Mouse (Mus musculus) midbrain, embryonic 13.5 days (tissue): ENCODE measurements around the gene Csgalnact2. TPM values are rescaled to one million over a fixed set of nuclear protein-coding genes. Genes with fewer than 3 reads are reported as not detected.

Experiments used
- ATAC-seq: fragments of 200-750 bp; cut with Nextera tagmentation; 2 replicates; pipeline ENCODE4 v1.8.0; 2017; ENCODE audit warnings: mild to moderate bottlenecking, moderate TSS enrichment, moderate library complexity
- H3K27ac ChIP-seq: fragments of 300-500 bp; sonication (generic); 2 replicates; pipeline ENCODE4 v1.5.1; 2015; ENCODE audit warnings: inconsistent platforms, mild to moderate bottlenecking, moderate library complexity
- H3K27me3 ChIP-seq: fragments of 300-500 bp; sonication (generic); 2 replicates; pipeline ENCODE4 v1.6.1; 2015; ENCODE audit warnings: mild to moderate bottlenecking, inconsistent platforms
- H3K36me3 ChIP-seq: fragments of 300-500 bp; sonication (generic); 2 replicates; pipeline ENCODE4 v1.6.1; 2015; ENCODE audit warnings: mild to moderate bottlenecking, inconsistent platforms
- H3K4me1 ChIP-seq: fragments of 300-500 bp; sonication (generic); replicated peaks from 2 replicates; pipeline ENCODE4 v1.6.1; 2015; ENCODE audit warnings: inconsistent platforms
- H3K4me2 ChIP-seq: fragments of 300-500 bp; sonication (generic); replicated peaks from 2 replicates; pipeline ENCODE4 v1.6.1; 2015; ENCODE audit warnings: moderate library complexity, mild to moderate bottlenecking, inconsistent platforms
- H3K4me3 ChIP-seq: fragments of 300-500 bp; sonication (generic); replicated peaks from 2 replicates; pipeline ENCODE4 v1.5.1; 2015; ENCODE audit warnings: mild to moderate bottlenecking, inconsistent platforms
- H3K9ac ChIP-seq: fragments of 300-500 bp; sonication (generic); replicated peaks from 2 replicates; pipeline ENCODE4 v1.6.1; 2015; ENCODE audit warnings: mild to moderate bottlenecking, inconsistent platforms
- H3K9me3 ChIP-seq: fragments of 300-500 bp; sonication (generic); 2 replicates; pipeline ENCODE4 v1.6.1; 2016; ENCODE audit warnings: mild to moderate bottlenecking, inconsistent platforms
- WGBS: fragments of 180-500 bp; shearing (Covaris S2); methylation state at CpG from one replicate; pipeline ENCODE4 v1.1.7; 2015; 5-methylcytosine and 5-hydroxymethylcytosine counted together
- polyA plus RNA-seq: library from polyadenylated mRNA; unstranded; fragments of >200 nt; fragmentation: Nextera tagmentation; extraction: Ambion mirVana; gene quantifications from 2 replicates; pipeline ENCODE4 v1.2.1, GENCODE M21; 2015

Gene Csgalnact2
- polyA plus RNA-seq, 1 experiment from 2014 or later: 6.9 TPM

GRCm38 (mm10) chr6:118082384-118082783 is 56.6 kb downstream of the Csgalnact2 start:
- Histone ChIP-seq H3K9ac (no peak overlapping the region), H3K4me1 (peaks cover 13% of the 10 kb centered on the region), H3K4me3 (no peak overlapping the region), H3K36me3 (no peaks in the 10 kb centered on the region), H3K9me3 (no peaks in the 10 kb centered on the region), H3K27ac (no peak overlapping the region), H3K27me3 (no peaks in the 10 kb centered on the region), H3K4me2 (no peak overlapping the region)
- ATAC-seq: no peak
- 88% methylated on average over 3 of the region's 3 CpGs for WGBS

GRCm38 (mm10) chr6:118080711-118081110 is 58.2 kb downstream of the Csgalnact2 start:
- Histone ChIP-seq H3K36me3 (no peaks in the 10 kb centered on the region), H3K9me3 (no peaks in the 10 kb centered on the region), H3K27me3 (no peaks in the 10 kb centered on the region), H3K4me3 (no peak overlapping the region), H3K4me2 (no peak overlapping the region), H3K27ac (no peak overlapping the region), H3K4me1 (peaks cover 13% of the 10 kb centered on the region), H3K9ac (no peak overlapping the region)
- ATAC-seq: no peak
- WGBS: 93% methylated on average over 4 of the region's 4 CpGs

- Histone ChIP-seq H3K9ac (0 out of 2 replicates have a peak overlapping the region, but pooled peaks have one; percentile 0), H3K36me3 (no peaks in the 10 kb centered on the region), H3K27me3 (no peaks in the 10 kb centered on the region), H3K4me2 (no peak overlapping the region), H3K4me1 (peaks cover 13% of the 10 kb centered on the region), H3K4me3 (no peak overlapping the region), H3K9me3 (no peaks in the 10 kb centered on the region), H3K27ac (peak overlapping the region; percentile 44)
- ATAC-seq: peak; percentile 73
- WGBS: 40% methylated on average over 10 of the region's 10 CpGs
Observed at GRCm38 (mm10) chr6:118079762-118080465, 59.0 kb downstream of the Csgalnact2 start.

GRCm38 (mm10) chr6:118079292-118079691 is 59.6 kb downstream of the Csgalnact2 start:
- peaks cover 13% of the 10 kb centered on the region for H3K4me1 ChIP-seq
- peak overlapping the region; percentile 44 for H3K27ac ChIP-seq
- no peak overlapping the region for H3K4me2 ChIP-seq
- 63% methylated on average over 3 of the region's 3 CpGs for WGBS
- H3K36me3 ChIP-seq: no peaks in the 10 kb centered on the region
- 0 out of 2 replicates have a peak overlapping the region, but pooled peaks have one; percentile 0 for H3K9ac ChIP-seq
- H3K4me3 ChIP-seq: no peak overlapping the region
- ATAC-seq: no peak
- H3K9me3 ChIP-seq: no peaks in the 10 kb centered on the region
- H3K27me3 ChIP-seq: no peaks in the 10 kb centered on the region

GRCm38 (mm10) chr6:118078751-118079150 is 60.2 kb downstream of the Csgalnact2 start:
- no peaks in the 10 kb centered on the region for H3K27me3 ChIP-seq
- no peak overlapping the region for H3K4me2 ChIP-seq
- WGBS: 73% methylated on average over 10 of the region's 10 CpGs
- H3K9me3 ChIP-seq: no peaks in the 10 kb centered on the region
- no peak overlapping the region for H3K4me3 ChIP-seq
- no peak overlapping the region for H3K9ac ChIP-seq
- H3K36me3 ChIP-seq: no peaks in the 10 kb centered on the region
- ATAC-seq: no peak
- H3K4me1 ChIP-seq: peaks cover 17% of the 10 kb centered on the region
- H3K27ac ChIP-seq: no peak overlapping the region

GRCm38 (mm10) chr6:118077421-118077820 is 61.5 kb downstream of the Csgalnact2 start:
- WGBS: 86% methylated on average over 7 of the region's 7 CpGs
- H3K9me3 ChIP-seq: no peaks in the 10 kb centered on the region
- peaks cover 17% of the 10 kb centered on the region for H3K4me1 ChIP-seq
- no peaks in the 10 kb centered on the region for H3K36me3 ChIP-seq
- H3K4me3 ChIP-seq: no peak overlapping the region
- H3K27ac ChIP-seq: no peak overlapping the region
- no peak overlapping the region for H3K4me2 ChIP-seq
- no peak overlapping the region for H3K9ac ChIP-seq
- no peak for ATAC-seq
- H3K27me3 ChIP-seq: no peaks in the 10 kb centered on the region

- Histone ChIP-seq H3K27ac (no peak overlapping the region), H3K9me3 (no peaks in the 10 kb centered on the region)
Observed at GRCm38 (mm10) chr6:118076748-118077147, 62.2 kb downstream of the Csgalnact2 start.

GRCm38 (mm10) chr6:118076256-118076655 is 62.7 kb downstream of the Csgalnact2 start:
- Histone ChIP-seq H3K4me1 (peaks cover 17% of the 10 kb centered on the region), H3K27ac (no peak overlapping the region), H3K9me3 (no peaks in the 10 kb centered on the region), H3K9ac (no peak overlapping the region), H3K4me2 (no peak overlapping the region), H3K27me3 (no peaks in the 10 kb centered on the region), H3K4me3 (no peak overlapping the region), H3K36me3 (no peaks in the 10 kb centered on the region)
- no peak for ATAC-seq
- WGBS: 82% methylated on average over 3 of the region's 3 CpGs

More at GRCm38 (mm10) chr6:118076748-118077147, 62.2 kb downstream of the Csgalnact2 start:
- Histone ChIP-seq H3K9ac (no peak overlapping the region), H3K4me3 (no peak overlapping the region), H3K4me2 (no peak overlapping the region), H3K4me1 (peaks cover 17% of the 10 kb centered on the region), H3K36me3 (no peaks in the 10 kb centered on the region), H3K27me3 (no peaks in the 10 kb centered on the region)
- ATAC-seq: no peak
- 88% methylated on average over 8 of the region's 8 CpGs for WGBS

GRCm38 (mm10) chr6:118074151-118074550 is 64.8 kb downstream of the Csgalnact2 start:
- no peaks in the 10 kb centered on the region for H3K27me3 ChIP-seq
- no peak overlapping the region for H3K4me2 ChIP-seq
- ATAC-seq: no peak; the same call in 1 of the 2 replicates
- H3K36me3 ChIP-seq: no peaks in the 10 kb centered on the region
- WGBS: 64% methylated on average over 3 of the region's 3 CpGs
- no peak overlapping the region for H3K9ac ChIP-seq
- H3K27ac ChIP-seq: no peak overlapping the region
- H3K4me3 ChIP-seq: no peak overlapping the region
- no peaks in the 10 kb centered on the region for H3K9me3 ChIP-seq
- peaks cover 6% of the 10 kb centered on the region for H3K4me1 ChIP-seq

GRCm38 (mm10) chr6:118072176-118072575 is 66.8 kb downstream of the Csgalnact2 start:
- Histone ChIP-seq H3K4me1 (peaks cover 4% of the 10 kb centered on the region), H3K9ac (no peak overlapping the region), H3K36me3 (no peaks in the 10 kb centered on the region), H3K27me3 (peaks cover 13% of the 10 kb centered on the region), H3K4me2 (no peak overlapping the region), H3K9me3 (no peaks in the 10 kb centered on the region), H3K27ac (no peak overlapping the region), H3K4me3 (no peak overlapping the region)
- no peak for ATAC-seq
- WGBS: 78% methylated on average over 1 of the region's 1 CpGs

GRCm38 (mm10) chr6:118071416-118071815 is 67.5 kb downstream of the Csgalnact2 start:
- H3K36me3 ChIP-seq: no peaks in the 10 kb centered on the region
- 52% methylated on average over 3 of the region's 3 CpGs for WGBS
- no peaks in the 10 kb centered on the region for H3K9me3 ChIP-seq
- no peak overlapping the region for H3K27ac ChIP-seq
- no peak overlapping the region for H3K4me2 ChIP-seq
- H3K27me3 ChIP-seq: peaks cover 20% of the 10 kb centered on the region
- no peak overlapping the region for H3K9ac ChIP-seq
- no peak overlapping the region for H3K4me3 ChIP-seq
- peaks cover 11% of the 10 kb centered on the region for H3K4me1 ChIP-seq
- ATAC-seq: no peak

GRCm38 (mm10) chr6:118071013-118071350 is 68.0 kb downstream of the Csgalnact2 start:
- Histone ChIP-seq H3K27ac (no peak overlapping the region), H3K4me2 (no peak overlapping the region), H3K9ac (no peak overlapping the region), H3K27me3 (peaks cover 20% of the 10 kb centered on the region), H3K9me3 (no peaks in the 10 kb centered on the region), H3K36me3 (no peaks in the 10 kb centered on the region), H3K4me3 (no peak overlapping the region), H3K4me1 (peaks cover 16% of the 10 kb centered on the region)
- no peak for ATAC-seq
- 87% methylated on average over 4 of the region's 4 CpGs for WGBS
